Mouse (Mus musculus): ENCODE measurements at regions not wholly inside any gene's neighbourhood (a gene's known extent, or its start where the extent isn't known, plus 50 kb on each side); places are given as distances from the start of the nearest gene placed in this dataset.

GRCm38 (mm10) chr1:28025720-28026119, 754.3 kb downstream of the Gm597 start:
- Histone ChIP-seq H3K4me2 (ENCODE audit: low read depth, low read length) (no peak overlapping the region), H3K4me3 (ENCODE audit: low read length) (no peak overlapping the region), H3K4me1 (ENCODE audit: insufficient read depth, low read length) (no peaks in the 10 kb centered on the region), H3K27ac (no peak overlapping the region), H3K9me3 (ENCODE audit: low read length) (no peaks in the 10 kb centered on the region), H3K36me3 (ENCODE audit: insufficient read depth, low read length) (no peaks in the 10 kb centered on the region), H3K27me3 (ENCODE audit: insufficient read depth, low read length) (no peaks in the 10 kb centered on the region), H3K9ac (replicated peaks; ENCODE audit: low read length) (no peak overlapping the region)
- WGBS = 57% methylated on average over 2 of the region's 2 CpGs
- no peak for TF ChIP-seq CTCF (IDR thresholded peaks at IDR 0.05; ENCODE audit: low read depth)
- no peak for ATAC-seq
- DNase-seq (ENCODE audit: low spot score) = no peak

GRCm38 (mm10) chr1:27998434-27998833, 781.6 kb downstream of the Gm597 start:
- ATAC-seq (no peak), DNase-seq (ENCODE audit: low spot score) (peak; percentile 5)
- TF ChIP-seq CTCF (IDR thresholded peaks at IDR 0.05; ENCODE audit: low read depth) = no peak
- H3K4me3 ChIP-seq (ENCODE audit: low read length) = no peak overlapping the region
- no peak overlapping the region for H3K27ac ChIP-seq
- H3K9me3 ChIP-seq (ENCODE audit: low read length) = no peaks in the 10 kb centered on the region
- H3K27me3 ChIP-seq (ENCODE audit: insufficient read depth, low read length) = no peaks in the 10 kb centered on the region
- whole genome bisulfite sequencing = 55% methylated on average over 4 of the region's 4 CpGs
- H3K36me3 ChIP-seq (ENCODE audit: insufficient read depth, low read length) = no peaks in the 10 kb centered on the region
- no peak overlapping the region for H3K4me2 ChIP-seq (ENCODE audit: low read depth, low read length)
- no peaks in the 10 kb centered on the region for H3K4me1 ChIP-seq (ENCODE audit: insufficient read depth, low read length)
- no peak overlapping the region for H3K9ac ChIP-seq (replicated peaks; ENCODE audit: low read length)

GRCm38 (mm10) chr1:27963369-27963768, 816.7 kb downstream of the Gm597 start:
- Histone ChIP-seq H3K27me3 (ENCODE audit: insufficient read depth, low read length) (no peaks in the 10 kb centered on the region), H3K27ac (no peak overlapping the region), H3K9me3 (ENCODE audit: low read length) (no peaks in the 10 kb centered on the region), H3K4me2 (ENCODE audit: low read depth, low read length) (no peak overlapping the region), H3K36me3 (ENCODE audit: insufficient read depth, low read length) (no peaks in the 10 kb centered on the region), H3K9ac (replicated peaks; ENCODE audit: low read length) (no peak overlapping the region), H3K4me3 (ENCODE audit: low read length) (no peak overlapping the region), H3K4me1 (ENCODE audit: insufficient read depth, low read length) (no peaks in the 10 kb centered on the region)
- DNase-seq (ENCODE audit: low spot score) (no peak), ATAC-seq (no peak)
- no peak for TF ChIP-seq CTCF (IDR thresholded peaks at IDR 0.05; ENCODE audit: low read depth)
- WGBS = 68% methylated on average over 1 of the region's 1 CpGs
